Mouse (Mus musculus): ENCODE data around the gene Inhbb.

Inhbb gene

DNA sequence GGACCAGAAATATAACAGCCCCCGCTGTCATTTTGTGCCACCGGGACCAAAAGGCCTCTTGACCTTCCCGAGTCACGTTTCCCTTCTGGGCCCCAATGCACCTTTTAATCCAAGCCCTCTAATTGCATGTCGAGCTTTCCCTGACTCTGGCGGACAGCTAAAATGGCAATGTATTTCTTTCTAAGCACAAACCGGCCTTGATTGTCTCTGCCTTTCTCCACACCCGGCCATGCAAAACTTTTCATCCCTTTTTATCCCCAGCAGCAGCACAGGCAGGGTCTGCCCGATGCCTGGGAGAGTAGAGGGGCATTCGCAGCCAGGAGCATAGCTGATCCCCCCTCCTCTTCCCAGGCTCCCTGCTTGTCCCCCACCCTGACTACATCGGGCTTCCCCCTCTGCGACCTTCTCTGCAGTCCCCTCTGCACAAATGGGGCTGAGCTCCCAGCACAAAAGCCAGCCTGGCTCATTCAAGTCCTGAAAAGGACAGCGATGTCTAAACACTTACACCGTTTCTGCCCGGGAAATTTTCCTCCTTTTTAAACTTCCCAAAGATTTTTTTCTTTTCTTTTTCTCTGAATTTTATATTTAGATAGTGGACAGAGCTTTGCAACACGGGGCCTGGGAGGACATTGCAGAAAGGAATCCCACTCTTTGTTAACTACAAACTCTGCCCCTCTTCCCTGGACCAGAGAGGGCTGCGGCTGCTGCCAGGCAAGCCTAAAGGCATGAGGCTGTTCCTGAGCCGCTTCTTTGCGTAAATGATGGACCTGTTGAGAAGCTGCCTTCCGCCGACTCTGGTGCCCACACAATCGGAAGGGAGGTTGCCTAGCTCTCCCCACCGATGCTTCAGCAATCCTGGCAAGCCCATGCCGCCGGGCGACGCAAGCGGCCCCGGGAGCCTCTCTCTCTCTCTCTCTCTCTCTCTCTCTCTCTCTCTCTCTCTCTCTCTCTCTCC, 2.6 kb downstream of the Inhbb start:
- no peak for DNase-seq

- no peak for DNase-seq
Observed at GRCm38 (mm10) chr1:119417991-119418390, 4.1 kb downstream of the Inhbb start.

- DNase-seq: no peak
Observed at GRCm38 (mm10) chr1:119417542-119417941, 4.5 kb downstream of the Inhbb start.

DNA sequence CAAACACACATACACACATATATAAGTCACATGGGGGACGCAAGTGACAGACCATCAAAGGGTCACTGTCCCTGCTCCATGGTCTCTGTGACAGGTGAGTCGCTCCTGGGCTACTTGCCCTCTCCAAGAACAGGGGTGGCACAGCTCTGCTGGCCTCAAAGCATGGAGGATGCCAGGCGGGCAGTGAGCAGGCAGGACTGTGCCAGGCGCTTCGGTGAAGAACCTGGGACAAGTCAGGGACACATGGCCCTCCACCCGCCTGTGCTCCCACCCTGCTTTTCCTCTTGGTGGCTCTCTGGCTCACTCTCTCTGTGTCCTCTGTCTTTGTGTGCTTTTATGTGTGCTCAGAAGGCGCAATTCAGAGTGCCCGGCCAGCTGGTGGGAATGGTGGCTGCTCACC, 5.4 kb downstream of the Inhbb start:
- DNase-seq: no peak

DNA sequence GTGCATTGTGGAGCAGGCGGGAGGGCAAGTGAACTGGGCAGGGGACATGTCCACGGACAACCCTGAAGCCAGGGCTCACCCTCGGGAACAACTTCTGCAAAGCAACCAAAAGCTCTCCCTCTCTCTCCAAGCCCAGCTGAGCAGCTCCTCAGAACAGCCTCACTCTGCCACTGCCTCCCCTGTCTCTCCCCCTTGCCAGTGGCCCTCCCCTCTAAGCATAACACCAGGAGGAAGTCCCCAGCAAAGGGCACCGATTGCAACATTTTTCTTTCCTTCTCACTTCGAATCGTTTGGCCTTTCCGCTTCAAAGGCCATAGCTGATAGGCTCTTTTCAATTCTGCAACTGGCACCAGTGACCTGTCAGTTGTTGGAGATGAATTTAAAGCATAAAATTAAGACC, 5.9 kb downstream of the Inhbb start:
- DNase-seq: no peak

DNA sequence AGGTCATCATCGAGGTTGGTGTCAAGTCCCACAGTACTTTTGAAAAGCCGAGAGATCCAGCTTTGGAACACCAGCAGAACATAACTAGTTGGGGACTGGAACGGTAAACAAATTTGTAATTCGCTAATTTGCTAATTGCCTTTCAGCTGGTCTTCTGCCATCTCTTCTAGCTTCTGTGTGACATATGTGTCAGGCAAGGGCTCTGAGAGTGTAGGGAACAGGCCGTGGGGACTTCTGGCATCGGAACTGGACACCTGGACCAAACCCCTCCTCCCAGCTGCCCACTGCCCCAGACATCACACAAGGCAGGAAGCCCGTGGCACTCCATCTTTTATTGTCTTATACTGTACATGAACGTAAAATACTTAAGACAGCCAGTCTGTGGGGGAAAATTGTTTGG, 6.9 kb downstream of the Inhbb start:
- no peak for DNase-seq

- DNase-seq: no peak
Observed at GRCm38 (mm10) chr1:119410661-119411060, 11.4 kb downstream of the Inhbb start.

DNA sequence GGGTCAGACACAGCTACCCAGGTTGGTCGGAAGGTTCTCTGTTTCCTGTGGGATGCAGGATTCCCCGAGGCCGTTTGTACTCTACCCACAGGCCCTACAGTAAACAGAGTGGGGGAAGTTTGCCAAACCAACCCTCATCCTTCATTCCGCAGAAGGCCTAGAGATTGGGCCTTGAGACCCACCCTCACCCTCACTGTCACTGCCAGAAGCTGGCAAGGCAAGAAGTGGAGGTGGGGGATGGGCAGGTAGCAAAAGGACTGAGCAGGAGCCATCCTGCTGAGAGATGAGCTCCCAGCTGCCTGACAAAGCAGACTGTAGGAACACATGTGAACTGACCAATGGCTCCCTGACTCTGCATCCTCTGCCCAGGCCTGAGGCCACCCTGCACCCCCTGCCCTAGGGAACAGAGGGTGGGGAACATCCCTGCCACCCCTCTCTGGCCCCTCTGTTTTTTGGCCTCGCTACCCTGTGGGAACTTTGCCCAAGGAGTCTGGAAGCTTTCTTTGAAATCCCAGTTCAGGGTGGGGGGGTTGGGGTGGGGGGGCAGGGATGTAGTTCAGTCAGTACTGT, 12.4 kb downstream of the Inhbb start:
- no peak for DNase-seq

DNA sequence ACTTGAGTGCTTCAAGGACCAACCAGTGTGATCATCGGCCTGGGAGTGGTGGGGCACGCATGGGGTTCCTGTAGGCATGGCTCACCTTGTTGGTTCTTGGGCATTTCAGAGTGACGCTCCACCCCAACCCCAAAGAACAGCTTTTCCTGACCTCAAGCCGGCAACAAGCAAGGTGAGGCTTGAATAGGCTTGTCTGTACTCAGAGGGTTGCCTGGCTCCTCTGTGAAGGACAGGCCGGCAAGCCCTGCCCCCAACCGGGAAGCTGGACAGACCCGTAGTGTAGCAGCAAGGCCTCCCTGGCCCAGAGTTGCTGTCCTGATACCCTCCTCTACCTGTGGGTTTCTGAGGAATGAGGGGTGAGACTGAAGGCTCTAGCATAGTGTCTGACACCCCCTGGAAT, 12.9 kb downstream of the Inhbb start:
- DNase-seq: no peak

GRCm38 (mm10) chr1:119407691-119408315, 14.2 kb downstream of the Inhbb start:
- DNase-seq: no peak

DNA sequence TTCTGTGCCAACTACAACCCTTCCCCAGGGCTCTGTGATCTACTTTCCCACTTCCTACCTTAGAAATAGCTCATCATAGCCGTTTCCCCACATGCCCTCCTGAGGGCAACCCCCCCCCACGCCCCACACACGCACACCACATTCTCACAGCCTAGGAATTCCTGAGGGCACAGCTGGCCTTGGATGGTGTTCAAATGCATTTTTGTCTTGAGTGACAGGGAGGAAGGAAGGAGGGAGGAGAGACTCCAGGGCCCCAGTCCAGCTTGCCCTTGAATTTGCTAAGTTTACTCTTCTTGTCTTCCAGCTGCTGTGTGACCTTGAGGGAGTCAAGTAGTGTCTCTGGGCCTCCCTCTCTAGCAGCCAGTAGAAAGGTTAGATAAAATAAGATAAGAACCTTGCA, 17.2 kb downstream of the Inhbb start:
- DNase-seq: no peak

DNA sequence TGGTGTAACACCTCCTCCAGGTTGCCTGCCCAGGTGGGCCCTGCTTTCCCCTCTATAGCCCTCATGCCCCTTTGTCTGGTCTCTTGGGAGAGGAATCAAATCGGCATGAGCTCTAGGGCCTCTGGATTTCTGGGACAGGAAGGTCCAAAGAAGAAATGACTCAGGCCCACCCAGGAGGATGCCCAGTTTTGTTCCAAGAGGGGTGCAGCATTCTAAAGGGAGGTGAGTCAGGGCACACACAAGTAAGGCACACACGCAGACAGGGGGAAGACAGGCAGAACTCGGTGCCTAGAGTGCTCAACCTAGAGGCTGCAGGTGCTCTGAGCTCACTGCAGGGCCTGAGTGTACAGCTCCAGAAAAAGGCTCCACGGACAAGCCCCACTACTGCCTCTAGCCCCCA, 17.7 kb downstream of the Inhbb start:
- DNase-seq: no peak

- DNase-seq: no peak
Observed at GRCm38 (mm10) chr1:119401249-119401648, 20.8 kb downstream of the Inhbb start.

- DNase-seq: no peak
Observed at GRCm38 (mm10) chr1:119398640-119399039, 23.4 kb downstream of the Inhbb start.

DNA sequence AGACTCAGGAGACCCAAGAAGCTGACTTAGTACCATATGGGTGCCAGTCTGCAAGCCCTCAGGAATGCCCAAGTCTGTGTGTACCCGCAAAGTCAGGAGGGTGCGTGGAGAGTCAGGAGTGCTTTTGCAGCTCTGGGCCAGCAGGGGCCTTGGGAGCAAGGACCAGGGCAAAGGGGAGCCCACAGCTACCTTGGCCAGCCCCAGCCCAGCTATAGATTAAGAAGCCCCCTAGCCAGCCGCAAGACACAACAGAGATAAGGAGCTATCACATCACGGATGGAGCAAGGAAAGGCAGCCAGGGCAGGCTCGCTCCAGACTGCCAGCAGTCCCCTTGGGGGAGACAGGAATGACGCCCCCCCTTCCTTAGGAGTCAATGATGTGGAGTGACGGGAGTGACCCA, 24.2 kb downstream of the Inhbb start:
- DNase-seq: no peak

DNA sequence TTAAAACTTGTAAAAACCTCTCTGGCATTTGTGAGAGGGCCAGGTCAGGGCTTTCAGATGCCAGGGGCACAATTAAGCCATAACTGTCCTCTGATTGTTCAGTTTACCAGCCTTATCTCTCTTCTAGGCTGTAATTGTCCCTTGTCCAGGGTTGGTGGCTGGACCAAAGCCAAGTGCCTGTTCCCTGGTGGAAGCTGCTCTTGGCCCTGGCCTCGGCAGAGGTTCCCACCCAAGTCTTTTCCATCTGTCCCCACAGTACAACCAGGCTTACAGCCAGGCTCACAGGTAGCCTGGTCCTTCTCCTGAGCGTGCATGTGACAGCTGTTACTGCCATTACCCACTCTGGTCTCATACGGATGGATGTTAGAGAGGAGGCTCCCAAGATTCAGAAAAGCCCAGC, 30.7 kb downstream of the Inhbb start:
- DNase-seq: peak; percentile 92

DNA sequence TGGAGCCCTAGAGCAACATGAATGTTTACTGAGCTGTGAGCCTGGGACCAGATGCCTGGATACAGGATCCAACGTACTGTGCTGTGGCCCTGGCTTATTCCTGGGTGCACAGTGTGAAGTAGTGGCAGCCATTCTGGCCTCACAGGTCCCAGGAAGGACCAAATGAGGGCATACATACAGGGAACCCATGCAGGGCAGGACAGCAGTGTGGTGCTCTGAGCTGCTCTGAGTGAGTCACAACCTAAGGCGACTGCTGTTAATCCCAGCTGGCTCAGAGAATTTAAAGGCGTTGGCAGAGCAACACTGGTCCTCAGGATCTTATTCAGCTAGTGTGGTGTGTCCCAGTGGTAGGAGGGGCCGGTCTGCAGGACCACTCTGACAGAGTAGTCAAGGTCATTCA, 31.4 kb downstream of the Inhbb start:
- DNase-seq: no peak

GRCm38 (mm10) chr1:119389771-119390500, 32.1 kb downstream of the Inhbb start:
- peak; percentile 95 for DNase-seq

DNA sequence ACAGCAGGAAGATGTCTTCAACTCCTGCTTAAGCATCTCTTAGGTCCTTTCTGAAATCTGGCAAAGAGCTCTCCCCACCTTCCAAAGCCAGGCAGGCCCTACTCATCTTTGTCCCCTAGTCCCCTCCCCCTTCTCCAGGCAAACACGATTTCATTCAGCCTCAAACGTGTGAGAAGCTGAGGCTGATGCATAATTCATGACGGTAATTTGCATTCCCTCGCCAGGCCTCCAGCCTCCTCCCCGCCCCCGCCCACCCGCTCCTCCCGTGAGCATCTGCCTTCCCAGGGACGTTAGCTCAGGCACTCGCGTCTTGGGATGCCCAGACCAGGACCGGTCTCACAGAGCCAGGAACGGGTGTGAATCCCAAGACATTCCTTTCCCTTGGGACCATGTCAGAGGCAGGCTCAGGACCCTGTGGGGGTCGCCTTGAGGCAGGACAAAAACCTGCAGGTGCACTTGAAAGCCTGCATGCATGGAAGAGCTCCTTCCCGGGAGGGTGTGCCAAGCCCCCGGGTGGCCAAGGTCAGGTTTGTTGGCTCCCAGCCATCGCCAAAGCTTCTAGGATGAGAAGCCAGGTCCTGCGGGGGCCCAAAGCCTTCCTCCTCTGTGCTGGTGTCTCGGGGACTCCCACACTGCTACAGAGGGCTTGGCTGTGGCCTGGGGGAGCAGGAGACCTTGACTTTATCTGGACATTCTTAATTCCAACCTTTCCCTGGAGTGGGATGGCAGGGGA, 33.2 kb downstream of the Inhbb start:
- DNase-seq: no peak

GRCm38 (mm10) chr1:119386306-119386705, 35.7 kb downstream of the Inhbb start:
- no peak for DNase-seq

- DNase-seq: no peak
Observed at GRCm38 (mm10) chr1:119383916-119384315, 38.1 kb downstream of the Inhbb start.

DNA sequence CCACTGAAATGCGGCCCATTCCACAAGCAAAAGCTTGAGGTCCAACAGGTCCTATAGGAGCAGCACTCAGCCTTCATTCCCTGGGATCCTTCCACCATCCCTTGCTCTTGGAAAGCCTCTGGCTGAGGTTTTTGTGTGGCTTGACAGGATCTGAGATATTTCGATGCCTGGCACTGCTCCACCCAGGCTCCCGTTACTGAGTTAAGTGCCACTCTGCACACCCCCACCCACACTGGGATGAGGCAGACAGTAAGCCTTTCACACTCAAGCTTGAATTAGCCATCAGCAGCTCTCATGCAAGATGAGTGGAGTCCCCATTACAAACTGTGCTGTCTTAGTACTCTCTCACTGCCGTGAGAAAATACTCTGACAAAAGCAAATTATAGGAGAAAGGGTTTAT, 41.4 kb downstream of the Inhbb start:
- peak; percentile 46 for DNase-seq

DNA sequence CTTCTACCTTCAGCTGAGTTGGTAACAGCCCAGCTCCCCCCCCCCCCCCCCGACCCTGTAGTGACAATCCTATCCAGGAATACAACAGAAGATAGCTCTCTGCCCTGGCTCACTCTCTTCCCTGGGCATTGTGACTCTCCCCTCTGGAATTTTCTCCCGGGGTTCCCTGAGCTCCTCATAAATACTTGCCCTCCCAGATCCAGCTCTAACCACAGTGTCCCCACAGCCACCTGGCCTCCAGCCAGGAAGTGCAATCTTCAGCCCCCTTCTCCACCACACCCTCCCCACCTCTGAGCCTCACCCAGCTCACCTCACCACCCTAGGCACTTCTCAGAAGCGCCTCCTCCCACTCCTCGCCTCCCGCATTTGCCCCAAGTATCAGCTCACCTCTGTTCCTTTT, 46.7 kb downstream of the Inhbb start:
- DNase-seq: no peak
